In genomic region chr8:61242896-61243295, GRCm38 (mm10) we compare ENCODE assay signal across 20 mouse cellular contexts. TPM values are rescaled to one million over a fixed set of nuclear protein-coding genes. Genes with fewer than 3 reads are reported as not detected.
DNase-seq lines count a peak whose midpoint lies in the region; ATAC-seq lines count a peak whose summit lies in the region.
"Had no signal": no experiment of that assay in that cellular context is flagged by ENCODE, and none has a peak within 500 bp of the region (broad histone marks: within the 10 kb centered on the region; RNA-seq: fewer than 3 reads in every experiment).

No protein-coding gene starts in this region.

- no peak for ATAC-seq in heart, embryonic 16.5 days (replicated peaks; ENCODE audit: extremely low read depth, insufficient read depth, low FRiP score)
- ATAC-seq: forebrain, embryonic 16.5 days; intestine, embryonic 15.5 days had no signal

- H3K27me3 ChIP-seq in heart, embryonic 16.5 days (ENCODE audit: control insufficient read depth, insufficient read depth, low read length) = 0 out of 2 replicates have a peak, but pooled peaks cover 2% of the 10 kb centered on the region
- H3K27me3 ChIP-seq: embryonic facial prominence, embryonic 13.5 days; forebrain, embryonic 12.5 days; intestine, embryonic 15.5 days had no signal

- intact Hi-C loops in heart, postnatal 36 days (cut with DNase I) = no loop called here
- intact Hi-C loops in heart, postnatal 25 days (cut with DNase I) = no loop called here

- peaks cover 9% of the 10 kb centered on the region for H3K9me3 ChIP-seq in heart, embryonic 16.5 days (replicated peaks; ENCODE audit: control insufficient read depth, low read length)
- H3K9me3 ChIP-seq: embryonic facial prominence, embryonic 13.5 days; intestine, embryonic 15.5 days had no signal

- H3K4me3 ChIP-seq in heart, embryonic 16.5 days (ENCODE audit: low read length) = no peak overlapping the region
- H3K4me3 ChIP-seq: embryonic facial prominence, embryonic 13.5 days; forebrain, embryonic 12.5 days; hindbrain, embryonic 10.5 days; intestine, embryonic 15.5 days had no signal

- WGBS in heart, embryonic 16.5 days = 91% methylated on average over 19 of the region's 19 CpGs

- DNase-seq in heart, adult 11 months = peak; percentile 76
- DNase-seq in heart, postnatal 36 days = no peak
- DNase-seq in heart, postnatal 25 days (ENCODE audit: low spot score) = no peak
- DNase-seq in R1 (ENCODE audit: low read depth, low spot score) = peak; percentile 91
- DNase-seq in testis, postnatal 14 days (ENCODE audit: low spot score) = peak; percentile 65
- no peak for DNase-seq in lung, adult 18-20 months
- DNase-seq in right cerebral cortex, postnatal 10 days (ENCODE audit: low spot score in 2 of 2) = no peak
- DNase-seq: adrenal gland, postnatal 10 days; B cell, adult 2 months; cerebellum, adult 18-20 months; cerebellum, adult 9-11 months; cerebellum, postnatal 36 days; gastrocnemius, postnatal 10 days had no signal

- H3K27ac ChIP-seq in heart, embryonic 16.5 days (ENCODE audit: low read length) = no peak overlapping the region
- H3K27ac ChIP-seq: embryonic facial prominence, embryonic 13.5 days; forebrain, embryonic 12.5 days; hindbrain, embryonic 10.5 days; hindbrain, embryonic 14.5 days; intestine, embryonic 15.5 days had no signal

- H3K9ac ChIP-seq in heart, embryonic 16.5 days (ENCODE audit: low read length) = no peak overlapping the region
- H3K9ac ChIP-seq: embryonic facial prominence, embryonic 13.5 days; forebrain, embryonic 12.5 days; hindbrain, embryonic 14.5 days; intestine, embryonic 15.5 days had no signal

- H3K4me2 ChIP-seq in heart, embryonic 16.5 days (ENCODE audit: low read depth, low read length) = peak overlapping the region; percentile 24; the same call in 1 of the 2 replicates
- H3K4me2 ChIP-seq: embryonic facial prominence, embryonic 13.5 days; forebrain, embryonic 12.5 days; hindbrain, embryonic 14.5 days; intestine, embryonic 15.5 days had no signal

- H3K4me1 ChIP-seq in heart, embryonic 16.5 days (ENCODE audit: control insufficient read depth, insufficient read depth, low read length) = peaks cover 14% of the 10 kb centered on the region

- H3K36me3 ChIP-seq in heart, embryonic 16.5 days (ENCODE audit: control insufficient read depth, insufficient read depth) = 0 out of 2 replicates have a peak, but pooled peaks cover 7% of the 10 kb centered on the region

RNA-seq across cellular contexts. Expression of gene Sh3rf1, which starts 19.2 kb away (rescaled TPM):
- 1 to 10 TPM; 5.7 to 6.5 TPM for total RNA-seq in heart, postnatal 36 days (2021)
- 4.9 and 5.3 TPM in 2 replicates for polyA plus RNA-seq in heart, embryonic 16.5 days (2015; fragmentation: Nextera tagmentation; extraction: Ambion mirVana)
- total RNA-seq in heart, postnatal 25 days (2021) = 1 to 10 TPM; 5.5 to 6.0 TPM

Comparison
In these comparisons a context has a peak if more than half of its experiments do, and no peak if none do; other contexts are left out.
1. DNase-seq: peak in heart, adult 11 months (single experiment), R1 (single experiment) and testis, postnatal 14 days (single experiment); none in heart, postnatal 36 days (0 of 2), heart, postnatal 25 days (single experiment), lung, adult 18-20 months (0 of 2) and right cerebral cortex, postnatal 10 days (0 of 2).